ENCODE assay signal across 25 mouse cellular contexts in the genomic region with DNA sequence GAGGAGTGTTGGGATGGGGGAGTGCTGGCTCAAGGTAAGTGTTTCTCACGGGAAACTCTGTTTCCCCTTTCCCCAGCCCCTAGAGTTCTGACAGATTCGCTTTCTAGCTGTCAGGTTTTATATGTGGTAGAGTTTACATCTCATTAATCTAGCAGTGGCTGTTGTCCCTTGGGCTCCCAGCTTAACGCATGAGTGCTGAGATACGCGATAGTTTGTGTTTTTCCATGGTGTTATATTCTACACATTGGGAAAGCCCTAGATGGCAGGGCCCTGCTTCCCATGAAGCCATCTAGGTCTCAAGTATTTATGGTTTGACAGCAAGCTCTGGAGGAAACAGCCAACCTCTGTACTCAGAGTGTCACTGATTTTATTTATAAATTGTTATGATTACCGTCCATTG.
A peak's percentile ranks its signal among the peaks of the same experiment; 100 is the strongest.
DNase-seq lines count a peak whose midpoint lies in the region; ATAC-seq and TF ChIP-seq lines count a peak whose summit lies in the region.
"Had no signal": no experiment of that assay in that cellular context is flagged by ENCODE, and none has a peak within 500 bp of the region (broad histone marks: within the 10 kb centered on the region; RNA-seq: fewer than 3 reads in every experiment).

No protein-coding gene starts in this region.

- no peak overlapping the region for H3K4me3 ChIP-seq in kidney, embryonic 14.5 days (ENCODE audit: low read length)
- H3K4me3 ChIP-seq in kidney, postnatal 0 days (replicated peaks; ENCODE audit: low read depth, low read length) = no peak overlapping the region
- no peak overlapping the region for H3K4me3 ChIP-seq in midbrain, embryonic 14.5 days (replicated peaks; ENCODE audit: low read depth, low read length)
- no peak overlapping the region for H3K4me3 ChIP-seq in midbrain, postnatal 0 days (ENCODE audit: low read depth, low read length)
- H3K4me3 ChIP-seq: forebrain, embryonic 10.5 days; forebrain, embryonic 13.5 days; heart, embryonic 13.5 days had no signal

- 22% methylated on average over 6 of the region's 6 CpGs for WGBS in kidney, embryonic 14.5 days
- 24% methylated on average over 6 of the region's 6 CpGs for WGBS in kidney, postnatal 0 days
- 62% methylated on average over 6 of the region's 6 CpGs for WGBS in midbrain, embryonic 14.5 days
- WGBS in midbrain, postnatal 0 days = 64% methylated on average over 6 of the region's 6 CpGs

- no peak overlapping the region for H3K27ac ChIP-seq in kidney, embryonic 14.5 days (ENCODE audit: low read depth, low read length)
- H3K27ac ChIP-seq in kidney, postnatal 0 days = no peak overlapping the region
- no peak overlapping the region for H3K27ac ChIP-seq in midbrain, embryonic 14.5 days (replicated peaks; ENCODE audit: low read depth, low read length)
- no peak overlapping the region for H3K27ac ChIP-seq in midbrain, postnatal 0 days (ENCODE audit: low read depth, low read length)
- H3K27ac ChIP-seq: forebrain, embryonic 10.5 days; forebrain, embryonic 13.5 days; heart, embryonic 13.5 days; hindbrain, embryonic 14.5 days; hindbrain, postnatal 0 days had no signal

- no peaks in the 10 kb centered on the region for H3K36me3 ChIP-seq in kidney, embryonic 14.5 days (ENCODE audit: control insufficient read depth, insufficient read depth, low read length)
- H3K36me3 ChIP-seq in kidney, postnatal 0 days (ENCODE audit: insufficient read depth, low read length) = no peaks in the 10 kb centered on the region
- no peaks in the 10 kb centered on the region for H3K36me3 ChIP-seq in midbrain, embryonic 14.5 days (ENCODE audit: control insufficient read depth, insufficient read depth, low read length)
- no peaks in the 10 kb centered on the region for H3K36me3 ChIP-seq in midbrain, postnatal 0 days (ENCODE audit: insufficient read depth, low read length)
- H3K36me3 ChIP-seq: forebrain, embryonic 10.5 days; G1E; heart, embryonic 13.5 days had no signal

- no peak overlapping the region for H3K4me2 ChIP-seq in kidney, embryonic 14.5 days (replicated peaks; ENCODE audit: low read depth, low read length)
- no peak overlapping the region for H3K4me2 ChIP-seq in kidney, postnatal 0 days (ENCODE audit: low read length)
- no peak overlapping the region for H3K4me2 ChIP-seq in midbrain, embryonic 14.5 days (ENCODE audit: low read length)
- H3K4me2 ChIP-seq in midbrain, postnatal 0 days (ENCODE audit: low read depth, low read length, poor library complexity, severe bottlenecking) = no peak overlapping the region
- H3K4me2 ChIP-seq: forebrain, embryonic 13.5 days; heart, embryonic 13.5 days; hindbrain, embryonic 14.5 days had no signal

- DNase-seq in kidney, postnatal 14 days = no peak
- DNase-seq in kidney, postnatal 0 days (ENCODE audit: low spot score) = peak; percentile 81
- no peak for DNase-seq in kidney, adult 11 months
- peak; percentile 18 for DNase-seq in midbrain, embryonic 14.5 days
- DNase-seq in midbrain, postnatal 0 days (ENCODE audit: low spot score) = no peak
- DNase-seq: adrenal gland, postnatal 10 days; adrenal gland, postnatal 36 days; B cell, adult 2 months; cerebellum, adult 18-20 months; cerebellum, adult 9-10 months; cerebellum, postnatal 14 days; gastrocnemius, postnatal 10 days; gastrocnemius, postnatal 36 days; heart, postnatal 14 days; heart, postnatal 4 days had no signal

- H3K9ac ChIP-seq in kidney, embryonic 14.5 days (ENCODE audit: low read depth, low read length) = no peak overlapping the region
- no peak overlapping the region for H3K9ac ChIP-seq in kidney, postnatal 0 days (ENCODE audit: low read depth, low read length)
- H3K9ac ChIP-seq in midbrain, embryonic 14.5 days (replicated peaks; ENCODE audit: low read length) = no peak overlapping the region
- no peak overlapping the region for H3K9ac ChIP-seq in midbrain, postnatal 0 days (replicated peaks; ENCODE audit: low read length, poor library complexity, severe bottlenecking)
- H3K9ac ChIP-seq: forebrain, embryonic 13.5 days; heart, embryonic 13.5 days; hindbrain, embryonic 14.5 days had no signal

- no peaks in the 10 kb centered on the region for H3K4me1 ChIP-seq in kidney, embryonic 14.5 days (ENCODE audit: control insufficient read depth, insufficient read depth, low read length)
- no peaks in the 10 kb centered on the region for H3K4me1 ChIP-seq in kidney, postnatal 0 days (replicated peaks; ENCODE audit: insufficient read depth, low read length)
- no peaks in the 10 kb centered on the region for H3K4me1 ChIP-seq in midbrain, embryonic 14.5 days (ENCODE audit: control insufficient read depth, insufficient read depth, low read length)
- H3K4me1 ChIP-seq in midbrain, postnatal 0 days (ENCODE audit: insufficient read depth, low read length) = no peaks in the 10 kb centered on the region
- H3K4me1 ChIP-seq: forebrain, embryonic 10.5 days; forebrain, embryonic 13.5 days had no signal

- peak; percentile 88 for ATAC-seq in kidney, embryonic 14.5 days (ENCODE audit: low FRiP score, low TSS enrichment)
- no peak for ATAC-seq in kidney, postnatal 0 days (replicated peaks; ENCODE audit: low FRiP score, low read depth)
- ATAC-seq in midbrain, embryonic 14.5 days (ENCODE audit: low FRiP score, low TSS enrichment) = no peak
- ATAC-seq in midbrain, postnatal 0 days (ENCODE audit: low FRiP score) = no peak
- ATAC-seq: forebrain, embryonic 13.5 days; forebrain, embryonic 16.5 days; hindbrain, postnatal 0 days; Patski had no signal

- TF ChIP-seq CTCF in kidney, postnatal 0 days (IDR thresholded peaks at IDR 0.05; ENCODE audit: low read depth) = no peak
- TF ChIP-seq CTCF in midbrain, postnatal 0 days (IDR thresholded peaks at IDR 0.05) = no peak

- peaks cover 4% of the 10 kb centered on the region; the same call in 1 of the 2 replicates for H3K9me3 ChIP-seq in kidney, embryonic 14.5 days (ENCODE audit: control insufficient read depth, low read length)
- H3K9me3 ChIP-seq in kidney, postnatal 0 days (replicated peaks; ENCODE audit: low read length) = no peaks in the 10 kb centered on the region
- H3K9me3 ChIP-seq in midbrain, embryonic 14.5 days (ENCODE audit: control insufficient read depth, low read length) = no peaks in the 10 kb centered on the region
- H3K9me3 ChIP-seq in midbrain, postnatal 0 days (ENCODE audit: low read length) = no peaks in the 10 kb centered on the region

- no peaks in the 10 kb centered on the region for H3K27me3 ChIP-seq in kidney, embryonic 14.5 days (ENCODE audit: control insufficient read depth, insufficient read depth, low read length)
- no peaks in the 10 kb centered on the region for H3K27me3 ChIP-seq in kidney, postnatal 0 days (ENCODE audit: insufficient read depth, low read length)
- H3K27me3 ChIP-seq in midbrain, embryonic 14.5 days (ENCODE audit: control insufficient read depth, insufficient read depth, low read length) = no peaks in the 10 kb centered on the region
- no peaks in the 10 kb centered on the region for H3K27me3 ChIP-seq in midbrain, postnatal 0 days (ENCODE audit: insufficient read depth, low read length)
- H3K27me3 ChIP-seq: CH12.LX; forebrain, embryonic 13.5 days; heart, embryonic 13.5 days; Patski had no signal

Comparison
In these comparisons a context has a peak if more than half of its experiments do, and no peak if none do; other contexts are left out.
1. DNase-seq: peak in kidney, postnatal 0 days (single experiment) and midbrain, embryonic 14.5 days (single experiment); none in kidney, postnatal 14 days (single experiment), kidney, adult 11 months (single experiment) and midbrain, postnatal 0 days (single experiment).